ENCODE assay signal across 8 mouse cellular contexts in genomic region chr13:98534190-98534912, GRCm38 (mm10). TPM values are rescaled to one million over a fixed set of nuclear protein-coding genes. Genes with fewer than 3 reads are reported as not detected.
DNase-seq lines count a peak whose midpoint lies in the region; ATAC-seq and TF ChIP-seq lines count a peak whose summit lies in the region.

No protein-coding gene starts in this region.

- TF ChIP-seq CTCF in kidney, postnatal 0 days (IDR thresholded peaks at IDR 0.05; ENCODE audit: low read depth), result no peak

- H3K4me1 ChIP-seq in embryonic facial prominence, embryonic 10.5 days, result peaks cover 66% of the 10 kb centered on the region
- H3K4me1 ChIP-seq in heart, embryonic 15.5 days (replicated peaks), result peaks cover 24% of the 10 kb centered on the region
- H3K4me1 ChIP-seq in kidney, postnatal 0 days (replicated peaks; ENCODE audit: insufficient read depth, low read length), result peaks cover 26% of the 10 kb centered on the region
- peaks cover 26% of the 10 kb centered on the region for H3K4me1 ChIP-seq in midbrain, embryonic 13.5 days (replicated peaks)

- WGBS in embryonic facial prominence, embryonic 10.5 days, result 33% methylated on average over 18 of the region's 18 CpGs
- WGBS in heart, embryonic 15.5 days, result 20% methylated on average over 18 of the region's 18 CpGs
- WGBS in kidney, postnatal 0 days, result 6% methylated on average over 18 of the region's 18 CpGs
- WGBS in midbrain, embryonic 13.5 days, result 18% methylated on average over 18 of the region's 18 CpGs

- peak overlapping the region; percentile 28; the same call in 1 of the 2 replicates for H3K4me3 ChIP-seq in embryonic facial prominence, embryonic 10.5 days
- peak overlapping the region; percentile 29; the same call in 1 of the 2 replicates for H3K4me3 ChIP-seq in heart, embryonic 15.5 days
- H3K4me3 ChIP-seq in kidney, postnatal 0 days (replicated peaks; ENCODE audit: low read depth, low read length), result no peak overlapping the region
- H3K4me3 ChIP-seq in midbrain, embryonic 13.5 days (replicated peaks), result peak overlapping the region; percentile 10; the same call in 1 of the 2 replicates

- peak overlapping the region; percentile 73 for H3K27ac ChIP-seq in embryonic facial prominence, embryonic 10.5 days (replicated peaks)
- H3K27ac ChIP-seq in heart, embryonic 15.5 days, result no peak overlapping the region
- H3K27ac ChIP-seq in kidney, postnatal 0 days, result peak overlapping the region; percentile 40; the same call in 1 of the 2 replicates
- no peak overlapping the region for H3K27ac ChIP-seq in midbrain, embryonic 13.5 days

- 0 out of 2 replicates have a peak, but pooled peaks cover 4% of the 10 kb centered on the region for H3K36me3 ChIP-seq in embryonic facial prominence, embryonic 10.5 days (replicated peaks)
- no peaks in the 10 kb centered on the region for H3K36me3 ChIP-seq in heart, embryonic 15.5 days
- H3K36me3 ChIP-seq in kidney, postnatal 0 days (ENCODE audit: insufficient read depth, low read length), result no peaks in the 10 kb centered on the region
- no peaks in the 10 kb centered on the region for H3K36me3 ChIP-seq in midbrain, embryonic 13.5 days

- H3K9ac ChIP-seq in heart, embryonic 15.5 days, result no peak overlapping the region
- H3K9ac ChIP-seq in kidney, postnatal 0 days (ENCODE audit: low read depth, low read length), result no peak overlapping the region
- no peak overlapping the region for H3K9ac ChIP-seq in midbrain, embryonic 13.5 days (replicated peaks)

- H3K9me3 ChIP-seq in embryonic facial prominence, embryonic 10.5 days, result peaks cover 8% of the 10 kb centered on the region
- H3K9me3 ChIP-seq in heart, embryonic 15.5 days (replicated peaks), result no peaks in the 10 kb centered on the region
- H3K9me3 ChIP-seq in kidney, postnatal 0 days (replicated peaks; ENCODE audit: low read length), result no peaks in the 10 kb centered on the region
- H3K9me3 ChIP-seq in midbrain, embryonic 13.5 days, result 0 out of 2 replicates have a peak, but pooled peaks cover 6% of the 10 kb centered on the region

- intact Hi-C loops in left cerebral cortex, postnatal 10 days (cut with DNase I), result no loop called here
- intact Hi-C loops in left cerebral cortex, postnatal 36 days (cut with DNase I), result no loop called here

- peak overlapping the region; percentile 55 for H3K4me2 ChIP-seq in heart, embryonic 15.5 days
- peak overlapping the region; percentile 27 for H3K4me2 ChIP-seq in kidney, postnatal 0 days (ENCODE audit: low read length)
- H3K4me2 ChIP-seq in midbrain, embryonic 13.5 days (replicated peaks), result peak overlapping the region; percentile 46

- DNase-seq in left cerebral cortex, postnatal 10 days (ENCODE audit: extremely low spot score in 1 of 2, low spot score in 2 of 2), result peak; percentile 23 to 83
- DNase-seq in left cerebral cortex, postnatal 36 days (ENCODE audit: low spot score in 2 of 2), result no peak
- DNase-seq in embryonic facial prominence, embryonic 10.5 days (ENCODE audit: low spot score), result peak; percentile 82
- DNase-seq in kidney, postnatal 0 days (ENCODE audit: low spot score), result peak; percentile 93
- DNase-seq in yolk sac, embryonic 10.5 days (ENCODE audit: low spot score), result peak; percentile 58
- no peak for DNase-seq in spleen, postnatal 4 days (ENCODE audit: low spot score in 2 of 2)

- ATAC-seq in heart, embryonic 15.5 days (replicated peaks; ENCODE audit: insufficient number of reproducible peaks, insufficient read depth, low FRiP score, low read depth), result peak; percentile 90
- peak; percentile 76 for ATAC-seq in kidney, postnatal 0 days (replicated peaks; ENCODE audit: low FRiP score, low read depth)
- peak; percentile 88 for ATAC-seq in midbrain, embryonic 13.5 days

- peaks cover 54% of the 10 kb centered on the region for H3K27me3 ChIP-seq in embryonic facial prominence, embryonic 10.5 days (replicated peaks; ENCODE audit: low read depth, poor library complexity, severe bottlenecking)
- H3K27me3 ChIP-seq in heart, embryonic 15.5 days, result peaks cover 10% of the 10 kb centered on the region; the same call in 1 of the 2 replicates
- H3K27me3 ChIP-seq in kidney, postnatal 0 days (ENCODE audit: insufficient read depth, low read length), result no peaks in the 10 kb centered on the region
- peaks cover 81% of the 10 kb centered on the region for H3K27me3 ChIP-seq in midbrain, embryonic 13.5 days

RNA-seq across cellular contexts. Expression of gene Gm10320, which starts 42.5 kb away (rescaled TPM):
- not detected for total RNA-seq in left cerebral cortex, postnatal 10 days (2021)
- not detected for total RNA-seq in left cerebral cortex, postnatal 36 days (2021)
- 0.79 and 0.88 TPM in 2 replicates for polyA plus RNA-seq in embryonic facial prominence, embryonic 10.5 days (2016; fragmentation: Nextera tagmentation; extraction: Ambion mirVana)
- 0.36 and 0.79 TPM in 2 replicates for polyA plus RNA-seq in heart, embryonic 15.5 days (2015; fragmentation: Nextera tagmentation; extraction: Ambion mirVana)
- polyA plus RNA-seq in kidney, postnatal 0 days (2015; fragmentation: Nextera tagmentation; extraction: Ambion mirVana), result 1.8 and 2.1 TPM in 2 replicates
- 0.51 and 2.4 TPM in 2 replicates for polyA plus RNA-seq in midbrain, embryonic 13.5 days (2015; fragmentation: Nextera tagmentation; extraction: Ambion mirVana)

Comparison
In these comparisons a context has a peak if more than half of its experiments do, and no peak if none do; other contexts are left out.
1. DNase-seq: peak in left cerebral cortex, postnatal 10 days (2 of 2), embryonic facial prominence, embryonic 10.5 days (single experiment), kidney, postnatal 0 days (single experiment) and yolk sac, embryonic 10.5 days (single experiment); none in left cerebral cortex, postnatal 36 days (0 of 2) and spleen, postnatal 4 days (0 of 2).
2. H3K27ac ChIP-seq: peak in embryonic facial prominence, embryonic 10.5 days (single experiment) and kidney, postnatal 0 days (single experiment); none in heart, embryonic 15.5 days (single experiment) and midbrain, embryonic 13.5 days (single experiment).
3. Peak in every context shown above with its lines, with median percentiles within 50 percentile points of each other: ATAC-seq and H3K4me2 ChIP-seq.